ENCODE assay signal across 9 mouse cellular contexts in genomic region chr13:104061975-104062750, GRCm38 (mm10). TPM values are rescaled to one million over a fixed set of nuclear protein-coding genes. Genes with fewer than 3 reads are reported as not detected.
A peak's percentile ranks its signal among the peaks of the same experiment; 100 is the strongest.
DNase-seq lines count a peak whose midpoint lies in the region; ATAC-seq and TF ChIP-seq lines count a peak whose summit lies in the region.
"Had no signal": no experiment of that assay in that cellular context is flagged by ENCODE, and none has a peak within 500 bp of the region (broad histone marks: within the 10 kb centered on the region; RNA-seq: fewer than 3 reads in every experiment).

No protein-coding gene starts in this region.

- no peaks in the 10 kb centered on the region for H3K4me1 ChIP-seq in lung, postnatal 0 days (ENCODE audit: insufficient read depth, low read depth, low read length)
- peaks cover 14% of the 10 kb centered on the region for H3K4me1 ChIP-seq in limb, embryonic 15.5 days
- H3K4me1 ChIP-seq in stomach, postnatal 0 days (replicated peaks; ENCODE audit: control insufficient read depth, insufficient read depth): no peaks in the 10 kb centered on the region
- H3K4me1 ChIP-seq: liver, embryonic 15.5 days had no signal

- no peaks in the 10 kb centered on the region for H3K9me3 ChIP-seq in lung, postnatal 0 days (ENCODE audit: low read length)
- H3K9me3 ChIP-seq in limb, embryonic 15.5 days: no peaks in the 10 kb centered on the region
- no peaks in the 10 kb centered on the region for H3K9me3 ChIP-seq in stomach, postnatal 0 days (ENCODE audit: control insufficient read depth, low read length)
- H3K9me3 ChIP-seq: liver, embryonic 15.5 days had no signal

- no peak overlapping the region for H3K4me2 ChIP-seq in lung, postnatal 0 days (replicated peaks; ENCODE audit: low read depth, low read length)
- H3K4me2 ChIP-seq in limb, embryonic 15.5 days: no peak overlapping the region
- H3K4me2 ChIP-seq in stomach, postnatal 0 days (replicated peaks; ENCODE audit: low read depth): no peak overlapping the region
- H3K4me2 ChIP-seq: liver, embryonic 15.5 days had no signal

- H3K27me3 ChIP-seq in lung, postnatal 0 days (replicated peaks; ENCODE audit: insufficient read depth, low read length): no peaks in the 10 kb centered on the region
- H3K27me3 ChIP-seq in limb, embryonic 15.5 days: no peaks in the 10 kb centered on the region
- H3K27me3 ChIP-seq in stomach, postnatal 0 days (ENCODE audit: control insufficient read depth, insufficient read depth, low read length): no peaks in the 10 kb centered on the region
- H3K27me3 ChIP-seq: liver, embryonic 15.5 days had no signal

- TF ChIP-seq EP300 in lung, postnatal 0 days (IDR thresholded peaks at IDR 0.05): no peak
- no peak for TF ChIP-seq EP300 in stomach, postnatal 0 days (optimal IDR thresholded peaks at IDR 0.05)

- no peak for TF ChIP-seq CTCF in lung, postnatal 0 days (IDR thresholded peaks at IDR 0.05)
- TF ChIP-seq CTCF in stomach, postnatal 0 days (IDR thresholded peaks at IDR 0.05; ENCODE audit: low read depth): no peak

- H3K27ac ChIP-seq in lung, postnatal 0 days (ENCODE audit: low read length): no peak overlapping the region
- H3K27ac ChIP-seq in limb, embryonic 15.5 days: peak overlapping the region; percentile 60; the same call in 1 of the 2 replicates
- H3K27ac ChIP-seq in stomach, postnatal 0 days (replicated peaks): no peak overlapping the region
- H3K27ac ChIP-seq: liver, embryonic 15.5 days had no signal

- DNase-seq in cerebellum, postnatal 4 days (ENCODE audit: low spot score in 2 of 2): no peak
- no peak for DNase-seq in lung, postnatal 0 days (ENCODE audit: low spot score)
- DNase-seq in lung, adult 18-20 months: no peak
- peak; percentile 58 to 63 for DNase-seq in cerebellum, postnatal 36 days
- DNase-seq in stomach, postnatal 0 days (ENCODE audit: low spot score): no peak

- 62% methylated on average over 2 of the region's 2 CpGs for WGBS in lung, postnatal 0 days
- 32% methylated on average over 2 of the region's 2 CpGs for WGBS in limb, embryonic 15.5 days
- 69% methylated on average over 2 of the region's 2 CpGs for WGBS in stomach, postnatal 0 days

- no peak overlapping the region for H3K4me3 ChIP-seq in lung, postnatal 0 days (ENCODE audit: low read depth, low read length)
- H3K4me3 ChIP-seq in limb, embryonic 15.5 days: no peak overlapping the region
- no peak overlapping the region for H3K4me3 ChIP-seq in stomach, postnatal 0 days (ENCODE audit: low read depth, low read length)
- H3K4me3 ChIP-seq: liver, embryonic 15.5 days had no signal

- no peak overlapping the region for H3K9ac ChIP-seq in lung, postnatal 0 days (replicated peaks; ENCODE audit: low read depth)
- no peak overlapping the region for H3K9ac ChIP-seq in limb, embryonic 15.5 days
- no peak overlapping the region for H3K9ac ChIP-seq in stomach, postnatal 0 days (ENCODE audit: low read length)
- H3K9ac ChIP-seq: liver, embryonic 15.5 days had no signal

- H3K36me3 ChIP-seq in lung, postnatal 0 days (ENCODE audit: insufficient read depth, low read length): no peaks in the 10 kb centered on the region
- no peaks in the 10 kb centered on the region for H3K36me3 ChIP-seq in limb, embryonic 15.5 days
- 0 out of 2 replicates have a peak, but pooled peaks cover 2% of the 10 kb centered on the region for H3K36me3 ChIP-seq in stomach, postnatal 0 days (ENCODE audit: control insufficient read depth, insufficient read depth, low read length)
- H3K36me3 ChIP-seq: liver, embryonic 15.5 days had no signal

- peak; percentile 89 for ATAC-seq in cerebellum, adult (ENCODE audit: insufficient number of reproducible peaks, low FRiP score, low TSS enrichment)
- peak; percentile 16; the same call in 1 of the 2 replicates for ATAC-seq in lung, postnatal 0 days
- no peak; the same call in 1 of the 2 replicates for ATAC-seq in limb, embryonic 15.5 days (ENCODE audit: insufficient number of reproducible peaks, low FRiP score, low TSS enrichment, low read depth)
- no peak for ATAC-seq in stomach, postnatal 0 days (ENCODE audit: low FRiP score, low TSS enrichment)
- no peak for ATAC-seq in monocyte, adult 5-6 weeks (replicated peaks; ENCODE audit: insufficient number of reproducible peaks, low FRiP score, low TSS enrichment, poor library complexity, severe bottlenecking)

RNA-seq across cellular contexts. Expression of gene Nln, which starts 47.3 kb away (rescaled TPM):
- polyA plus RNA-seq in lung, postnatal 0 days (2015; fragmentation: Nextera tagmentation; extraction: Ambion mirVana): 13.0 and 16.7 TPM in 2 replicates
- polyA plus RNA-seq in limb, embryonic 15.5 days (2015; fragmentation: Nextera tagmentation; extraction: Ambion mirVana): 13.8 and 14.3 TPM in 2 replicates
- 22.3 and 22.5 TPM in 2 replicates for polyA plus RNA-seq in stomach, postnatal 0 days (2015; fragmentation: Nextera tagmentation; extraction: Ambion mirVana)
- 31.8 to 84.6 TPM (median 55.0 TPM) in 3 replicates for total RNA-seq in monocyte, adult 5-6 weeks (2017)

RNA-seq across cellular contexts. Expression of gene Sgtb, which starts 47.4 kb away (rescaled TPM):
- polyA plus RNA-seq in lung, postnatal 0 days (2015; fragmentation: Nextera tagmentation; extraction: Ambion mirVana): 4.7 and 5.5 TPM in 2 replicates
- 4.9 and 5.6 TPM in 2 replicates for polyA plus RNA-seq in limb, embryonic 15.5 days (2015; fragmentation: Nextera tagmentation; extraction: Ambion mirVana)
- polyA plus RNA-seq in stomach, postnatal 0 days (2015; fragmentation: Nextera tagmentation; extraction: Ambion mirVana): 3.3 TPM in 2 replicates
- total RNA-seq in monocyte, adult 5-6 weeks (2017): 0.87 to 2.1 TPM (median 1.2 TPM) in 3 replicates

Comparison
In these comparisons a context has a peak if more than half of its experiments do, and no peak if none do; other contexts are left out.
1. DNase-seq: peak in cerebellum, postnatal 36 days (2 of 2); none in cerebellum, postnatal 4 days (0 of 2), lung, postnatal 0 days (single experiment), lung, adult 18-20 months (0 of 2) and stomach, postnatal 0 days (single experiment).
2. ATAC-seq: peak in cerebellum, adult (single experiment) and lung, postnatal 0 days (single experiment); none in limb, embryonic 15.5 days (single experiment), stomach, postnatal 0 days (single experiment) and monocyte, adult 5-6 weeks (single experiment).